Mouse (Mus musculus) hematopoietic stem cell, adult 5-6 weeks (primary cell): ENCODE measurements at regions not wholly inside any gene's neighbourhood (a gene's known extent, or its start where the extent isn't known, plus 50 kb on each side); places are given as distances from the start of the nearest gene placed in this dataset.
A peak's percentile ranks its signal among the peaks of the same experiment; 100 is the strongest.

ENCODE experiments used
- ATAC-seq, 2 experiments: fragments of 125-278 bp in 1 of 2; replicated peaks in 1 of 2; 2 replicates each; pipeline ENCODE4 v1.8.0; 2016 to 2017; ENCODE audit warnings: inconsistent platforms in 2 of 2, mild to moderate bottlenecking in 2 of 2, moderate number of reproducible peaks in 2 of 2, low read depth in 1 of 2, moderate TSS enrichment in 1 of 2; ENCODE audit not compliant: low FRiP score in 2 of 2, poor library complexity in 2 of 2, severe bottlenecking in 2 of 2, insufficient read depth in 1 of 2, low TSS enrichment in 1 of 2

DNA sequence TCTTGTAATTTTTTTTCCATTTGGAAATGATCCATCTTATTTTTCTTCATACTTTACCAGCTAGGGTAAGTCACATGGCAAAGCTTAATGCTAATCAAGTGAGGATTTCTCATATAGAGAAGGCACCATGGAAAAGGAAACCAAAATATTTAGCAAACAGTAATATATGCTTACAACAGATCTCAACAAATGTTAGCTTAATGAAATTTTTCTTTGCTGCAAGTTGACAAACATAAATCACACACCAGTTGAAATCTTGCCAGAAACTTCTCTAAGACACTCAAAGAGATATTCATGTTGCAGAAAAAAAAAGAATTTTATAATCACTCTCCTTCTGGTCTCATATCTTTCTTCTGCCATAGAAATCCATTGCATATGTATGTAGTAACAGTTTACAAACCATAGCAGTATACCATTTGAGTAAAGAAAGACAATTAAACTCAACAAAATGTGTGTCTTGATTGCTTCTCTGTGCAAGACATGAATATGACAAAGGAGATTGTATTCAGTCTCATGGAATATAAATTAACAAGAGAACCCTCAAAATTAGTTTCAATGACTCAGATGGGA is 408.3 kb upstream of the Gm10306 start:
- ATAC-seq = no peak

DNA sequence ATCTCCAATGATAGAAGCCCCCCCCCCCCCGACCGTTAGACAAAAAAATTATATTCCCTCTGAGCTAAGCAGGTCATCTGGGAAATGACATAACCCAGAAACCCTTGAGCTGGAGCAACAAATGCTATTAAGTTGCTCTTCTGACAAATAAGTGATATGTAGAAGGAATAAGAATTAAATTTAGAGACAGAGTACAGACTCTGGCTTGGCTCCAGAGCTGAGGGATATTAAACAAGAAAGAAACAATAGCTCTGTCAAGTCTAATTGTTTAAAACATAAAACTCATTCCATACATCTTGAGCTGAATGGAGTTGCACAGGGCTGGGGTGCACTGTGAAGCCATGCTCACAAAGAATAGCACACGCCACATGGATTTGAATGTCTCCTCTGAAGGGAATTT is 407.3 kb upstream of the Gm10306 start:
- no peak for ATAC-seq

DNA sequence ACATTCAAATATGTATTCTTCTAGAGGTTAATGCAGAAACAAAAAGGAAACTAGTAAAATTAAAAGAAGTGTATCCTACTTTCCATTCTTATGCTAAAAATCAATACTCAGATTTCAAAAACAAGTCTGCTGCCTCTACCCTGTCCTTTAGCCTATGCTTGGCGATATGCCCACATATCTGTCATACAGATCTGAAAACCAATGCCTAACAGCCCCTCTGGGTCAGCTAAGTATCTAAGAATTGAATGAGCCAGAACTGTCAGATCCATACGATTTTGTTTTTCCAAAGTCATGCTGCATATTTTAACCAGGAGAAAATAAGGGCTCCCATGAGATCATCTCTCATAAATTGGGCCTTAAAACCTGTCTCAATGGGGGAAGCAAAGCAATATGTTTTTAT is 395.7 kb upstream of the Gm10306 start:
- ATAC-seq = no peak

DNA sequence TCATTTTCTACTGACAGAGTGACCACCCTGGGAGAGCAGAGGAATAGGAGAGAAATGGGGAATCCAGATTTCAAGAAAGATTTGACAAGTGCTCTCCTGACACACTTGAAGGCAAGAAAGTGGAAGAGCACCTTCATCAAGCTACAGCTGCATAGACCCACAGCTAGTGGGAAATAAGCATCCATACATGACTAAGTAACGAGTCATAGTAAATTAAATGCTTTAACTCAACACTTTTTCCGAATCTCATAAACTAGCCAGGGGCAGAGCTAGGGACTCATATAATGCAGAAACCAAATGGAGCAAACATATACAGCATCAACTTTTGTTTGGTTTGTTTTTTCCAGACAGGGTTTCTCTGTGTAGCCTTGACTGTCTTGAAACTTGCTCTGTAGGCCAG is 383.2 kb upstream of the Gm10306 start:
- no peak for ATAC-seq

DNA sequence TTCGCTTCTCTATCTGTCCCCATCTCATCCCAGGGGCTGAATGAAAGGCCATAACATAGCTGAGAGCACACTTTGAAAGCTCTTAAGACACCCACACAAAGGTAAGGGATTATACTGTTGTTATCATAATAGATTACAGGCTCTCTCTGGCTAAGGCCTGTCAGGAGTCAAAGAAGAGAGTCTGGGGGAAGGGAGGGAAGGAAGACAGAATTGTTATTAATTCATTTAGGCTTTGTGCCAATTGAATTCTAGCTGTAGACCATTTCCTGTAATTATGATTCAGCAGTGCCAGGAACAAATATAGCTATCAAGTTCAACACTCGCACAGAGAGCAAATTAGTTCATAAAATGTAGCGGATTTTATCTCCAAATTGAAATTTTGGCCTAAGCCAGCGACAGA is 369.3 kb upstream of the Gm10306 start:
- peak in 1 of 2 experiments; percentile 32; a peak in 2 of 4 replicates for ATAC-seq

DNA sequence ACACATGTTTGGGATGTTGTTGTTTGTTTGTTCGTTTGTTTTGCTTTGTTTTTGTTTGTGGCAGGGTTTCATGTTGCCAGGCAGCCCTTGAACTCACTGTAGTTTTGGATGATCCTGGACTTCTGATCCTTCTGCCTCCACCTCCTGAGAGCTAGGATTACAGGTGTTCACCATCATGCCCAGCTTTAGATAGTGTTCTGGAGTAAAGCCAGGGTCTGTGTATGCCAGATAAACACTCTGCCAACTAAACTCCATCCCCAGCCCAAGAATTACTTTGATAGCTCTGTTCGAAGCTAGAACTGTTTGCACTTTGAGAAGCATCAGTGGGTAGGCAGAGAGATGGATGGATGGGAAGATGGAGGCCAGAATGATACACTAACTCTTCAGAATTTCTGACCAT is 368.0 kb upstream of the Gm10306 start:
- no peak for ATAC-seq

DNA sequence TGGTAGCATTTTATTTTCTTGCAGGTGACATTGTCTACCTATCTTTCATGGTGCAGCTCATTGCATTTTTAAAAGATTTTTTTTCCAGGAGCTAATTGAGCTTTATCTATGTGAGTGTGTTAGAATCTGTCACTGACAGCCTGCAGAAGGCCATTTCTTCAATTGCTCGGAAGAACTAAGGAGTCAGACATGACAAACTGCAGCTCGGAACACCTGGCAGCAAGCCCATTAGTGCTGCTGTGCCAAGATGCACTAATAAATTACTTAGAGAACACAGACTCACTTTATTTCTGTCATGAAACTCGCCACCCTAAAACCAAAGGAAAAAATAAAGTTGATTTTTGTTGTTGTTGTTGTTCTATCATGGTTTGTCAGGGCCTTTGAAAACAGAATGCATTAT is 367.5 kb upstream of the Gm10306 start:
- peak in 1 of 2 experiments; percentile 53; a peak in 2 of 4 replicates for ATAC-seq

DNA sequence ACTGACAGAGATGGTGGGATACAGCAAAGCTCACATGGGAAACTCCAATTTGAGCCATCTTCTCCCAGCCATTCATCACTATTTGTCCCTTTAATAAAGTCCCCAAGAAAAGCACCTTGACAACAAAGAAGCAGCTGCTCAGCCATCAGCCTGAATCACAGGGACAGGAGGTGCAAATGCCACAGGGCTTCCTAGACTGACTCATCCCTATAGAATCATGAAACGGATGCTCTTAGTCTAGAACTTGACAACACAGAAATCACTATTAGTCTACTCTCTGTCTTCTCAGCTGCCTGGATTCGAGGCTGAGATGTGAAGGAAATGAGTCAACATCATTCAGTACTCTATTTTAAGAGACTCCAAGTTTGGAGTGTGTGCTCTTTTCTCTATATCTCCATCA is 365.4 kb upstream of the Gm10306 start:
- no peak for ATAC-seq

DNA sequence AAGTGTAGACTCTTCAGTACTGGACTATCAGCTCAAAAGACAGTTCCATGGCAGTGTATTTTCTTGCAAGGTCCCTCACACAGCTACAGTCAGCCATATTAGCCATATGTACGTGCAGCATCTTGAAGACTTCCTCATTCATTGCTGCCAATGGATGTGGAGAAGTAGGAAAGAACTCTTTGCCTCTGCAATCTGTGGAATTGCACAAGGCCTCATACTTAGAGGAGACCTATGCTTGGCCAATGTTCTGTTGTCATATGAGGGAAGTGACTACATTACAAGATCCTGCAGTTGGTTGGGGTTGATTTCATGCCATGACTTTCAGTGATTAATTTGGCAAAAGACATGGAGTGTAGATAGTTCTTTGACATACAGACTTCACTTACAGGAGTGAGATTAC is 340.1 kb upstream of the Gm10306 start:
- ATAC-seq = no peak

DNA sequence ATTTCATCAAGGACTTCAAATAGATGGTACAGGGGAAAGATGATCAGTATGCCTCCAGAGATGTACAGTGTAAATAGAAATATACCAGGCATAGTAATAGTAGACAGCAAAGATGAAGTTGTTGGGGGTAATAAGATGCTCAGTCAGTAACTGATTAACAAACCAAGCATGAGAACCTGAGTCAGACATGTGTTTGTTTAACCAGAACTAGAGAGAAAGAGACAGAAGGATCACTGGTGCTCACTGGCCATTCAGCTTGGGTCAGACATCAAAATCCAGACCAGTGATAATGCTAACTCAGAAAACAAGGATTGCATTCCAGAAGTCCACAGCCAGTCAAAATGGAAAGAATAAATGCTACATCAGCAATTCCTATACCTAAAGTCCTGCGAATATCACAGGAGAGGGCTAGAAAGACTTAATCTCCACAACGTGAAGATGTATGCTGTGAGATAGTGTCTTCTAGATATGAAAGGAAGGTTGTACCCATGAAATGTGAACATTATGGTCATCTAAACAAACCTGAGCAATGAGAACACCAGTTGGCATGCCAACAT is 320.6 kb upstream of the Gm10306 start:
- no peak for ATAC-seq

DNA sequence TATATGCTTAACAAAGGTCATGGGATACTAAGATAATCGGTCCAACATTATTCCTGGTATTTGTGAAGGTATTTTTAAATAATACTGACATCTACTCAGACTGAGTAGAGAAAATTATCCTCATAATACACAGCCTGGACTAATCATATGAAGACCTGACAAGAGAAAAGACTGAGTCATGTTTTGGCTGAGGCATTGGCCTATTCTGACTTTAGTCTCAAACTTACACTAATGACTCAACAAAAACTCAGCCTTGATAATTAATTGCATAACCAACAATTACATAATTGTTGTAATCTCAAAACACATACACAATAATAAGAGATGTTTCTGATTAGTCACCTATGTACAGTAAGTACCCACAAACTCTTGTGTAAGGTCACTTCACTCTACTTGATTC is 300.3 kb upstream of the Gm10306 start:
- ATAC-seq = no peak

DNA sequence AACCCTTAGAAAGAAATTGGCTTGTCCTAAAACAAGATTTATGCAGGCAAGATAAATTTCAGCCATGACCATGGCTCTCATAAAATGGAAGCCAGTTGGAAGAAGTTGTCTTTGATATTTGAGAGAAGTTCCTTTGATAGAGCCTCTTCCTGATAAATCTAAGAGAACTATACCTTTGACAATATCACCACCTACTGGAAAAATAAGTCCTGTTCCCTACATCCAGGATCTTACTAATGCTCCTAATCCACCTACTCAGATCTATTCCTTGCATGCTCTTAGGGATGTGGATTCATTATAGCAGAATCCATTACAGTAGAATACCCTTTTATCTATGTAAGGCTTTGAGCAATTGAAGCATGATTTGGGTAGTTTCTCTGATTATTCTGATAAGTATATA is 295.2 kb upstream of the Gm10306 start:
- ATAC-seq = no peak; a peak in 1 of 4 replicates

DNA sequence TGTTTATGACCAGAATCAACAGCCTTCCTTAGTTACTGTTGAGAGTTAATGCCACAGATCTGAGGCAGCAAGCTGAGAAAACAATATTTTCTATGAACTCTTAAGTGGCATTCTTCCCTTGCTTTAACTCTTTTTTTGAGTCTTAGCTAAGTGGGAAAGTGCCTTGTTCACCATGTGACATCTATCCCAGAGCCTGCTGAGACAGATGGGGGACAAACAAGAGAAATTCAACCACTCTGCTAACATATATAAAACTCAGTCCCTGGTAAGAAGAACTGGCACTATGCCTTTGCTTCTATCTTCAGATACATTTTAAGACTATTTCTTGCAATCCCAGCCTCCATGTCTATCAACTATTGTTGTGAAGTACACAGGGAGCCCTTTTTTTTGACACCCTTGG is 274.6 kb upstream of the Gm10306 start:
- ATAC-seq = no peak

DNA sequence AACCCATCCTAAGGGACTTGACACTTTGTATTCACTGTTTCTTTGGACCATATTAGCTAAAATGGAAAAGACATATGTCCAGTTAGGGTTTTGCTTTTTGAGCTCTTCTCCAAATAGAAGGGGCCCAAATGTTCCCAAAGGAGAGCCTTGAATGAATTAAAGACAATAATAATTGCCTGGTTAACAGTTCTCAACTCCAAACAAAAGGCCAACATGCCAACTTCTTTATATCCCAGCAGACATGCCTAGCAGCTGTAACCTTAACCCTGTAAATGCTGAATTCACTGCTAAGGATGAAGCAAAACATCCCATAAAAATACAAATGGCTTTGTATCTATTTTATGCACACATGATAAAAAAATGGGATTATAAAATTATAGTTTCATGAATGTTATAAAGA is 264.2 kb upstream of the Gm10306 start:
- ATAC-seq = no peak

DNA sequence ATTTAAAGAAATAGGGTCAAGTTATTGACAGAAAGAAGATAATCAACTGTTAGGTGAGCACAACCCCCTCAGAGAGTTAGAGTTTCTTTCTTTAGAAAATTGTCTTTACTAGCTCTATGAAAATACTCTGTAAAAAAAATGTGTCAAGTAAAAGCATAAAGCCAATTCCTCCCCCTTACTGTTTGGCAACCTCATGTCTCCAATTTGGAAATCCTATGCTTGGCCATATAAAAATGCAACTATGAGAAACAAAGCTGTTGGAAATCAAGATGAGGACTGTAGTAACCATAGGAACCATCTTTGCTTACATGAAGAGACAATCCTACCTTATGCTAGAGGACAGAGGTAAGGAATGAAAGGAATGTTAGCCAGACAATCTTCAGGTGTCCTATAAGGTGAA is 239.0 kb upstream of the Gm10306 start:
- no peak for ATAC-seq

DNA sequence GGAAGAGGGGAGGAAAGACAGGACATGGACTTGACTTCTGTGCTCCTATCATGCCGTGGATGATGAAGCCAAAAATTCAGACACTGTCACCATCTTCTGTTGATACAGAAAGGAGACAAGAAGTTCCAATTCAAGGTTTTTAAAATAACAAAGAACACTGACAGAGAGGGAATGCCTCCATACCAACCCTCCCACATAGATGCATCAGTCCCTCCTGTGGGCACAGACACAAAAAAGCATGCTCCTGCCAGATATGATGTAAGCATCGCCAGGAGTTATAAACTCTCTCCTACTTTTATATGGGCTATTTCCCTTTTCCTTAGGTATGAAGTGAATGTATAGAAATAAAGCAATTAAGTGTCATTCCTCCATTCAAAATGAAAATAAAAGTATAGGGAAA is 229.6 kb upstream of the Gm10306 start:
- ATAC-seq = no peak

DNA sequence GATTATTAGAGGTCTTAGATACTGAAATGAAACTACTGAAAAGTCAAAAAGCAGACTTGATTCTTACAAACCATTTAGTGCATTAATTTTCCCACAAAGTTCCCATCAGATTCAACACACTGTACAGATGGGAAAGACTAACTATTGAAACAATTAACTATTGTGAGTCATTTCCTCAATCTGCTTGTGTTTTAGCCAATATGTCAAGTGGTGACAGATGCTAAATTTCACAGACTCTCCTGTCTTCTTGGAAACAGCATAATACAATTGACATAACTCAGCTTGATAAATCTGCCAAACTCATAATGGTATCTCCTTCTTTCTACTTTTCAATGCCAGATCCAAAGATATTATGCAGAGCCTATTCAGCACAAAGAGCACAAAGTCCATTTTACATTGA is 213.0 kb upstream of the Gm10306 start:
- ATAC-seq = no peak

DNA sequence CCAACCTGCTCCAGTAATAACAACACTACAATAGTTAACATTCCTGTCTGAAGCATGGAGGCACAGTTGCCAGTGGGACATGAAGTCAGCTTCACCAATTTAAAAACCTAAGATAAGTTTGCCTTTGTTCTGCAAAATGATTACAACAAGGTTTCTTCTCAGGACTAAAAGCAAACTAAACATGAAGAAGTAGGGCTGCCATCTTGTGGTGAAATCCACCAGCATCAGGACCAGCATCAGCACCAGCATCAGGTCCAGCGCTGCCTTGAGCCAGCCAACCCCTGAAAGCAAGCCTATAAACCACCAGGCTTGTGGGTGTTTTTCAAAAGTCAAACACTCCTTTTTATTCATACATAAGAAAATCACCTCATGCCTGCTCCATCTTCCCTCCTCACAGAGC is 207.1 kb upstream of the Gm10306 start:
- no peak for ATAC-seq

DNA sequence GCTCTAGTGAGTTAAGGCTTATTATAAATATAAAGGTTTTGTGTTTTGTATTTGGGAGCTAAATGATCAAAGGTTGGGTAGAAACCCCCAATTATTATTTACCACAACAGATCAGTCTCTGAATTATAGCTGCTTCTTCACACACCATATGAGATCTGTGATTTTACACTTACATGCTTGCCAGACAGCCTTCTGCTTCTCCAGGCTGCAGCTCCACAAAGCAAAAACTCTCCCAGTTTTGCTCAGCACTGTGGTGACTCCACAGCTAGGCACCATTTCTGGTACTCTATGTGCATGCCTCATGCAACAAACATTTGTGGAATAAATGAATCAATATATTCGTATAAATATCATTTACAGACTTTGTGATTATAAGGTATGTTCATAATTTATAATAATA is 199.4 kb upstream of the Gm10306 start:
- no peak for ATAC-seq
